Mouse (Mus musculus): ENCODE measurements around the gene Dcun1d3. TPM values are rescaled to one million over a fixed set of nuclear protein-coding genes. Genes with fewer than 3 reads are reported as not detected.

Gene Dcun1d3
- polyA plus RNA-seq (2012; rRNA removed; ENCODE audit: low replicate concordance): 7.0 and 13.7 TPM in 2 replicates

GRCm38 (mm10) chr7:119895639-119896512 is at the start of gene Dcun1d3, which contains the start of gene Lyrm1:
TSS of gene Dcun1d3 (minus strand) at chr7:119896298.
TSS of gene Lyrm1 (plus strand) at chr7:119895861.

Other genes starting within 250 kb of the Dcun1d3 start
- not detected in 2 replicates for gene Acsm4, start 206.3 kb downstream of the Dcun1d3 start, polyA plus RNA-seq (2012; rRNA removed; ENCODE audit: low replicate concordance)
- gene Thumpd1, start 175.5 kb downstream of the Dcun1d3 start, polyA plus RNA-seq (2012; rRNA removed; ENCODE audit: low replicate concordance): 14.3 and 17.8 TPM in 2 replicates
- 6.8 and 14.8 TPM in 2 replicates for gene Acsm3, start 135.4 kb downstream of the Dcun1d3 start, polyA plus RNA-seq (2012; rRNA removed; ENCODE audit: low replicate concordance)
- 5.0 and 6.8 TPM in 2 replicates for gene Rexo5, start 102.3 kb downstream of the Dcun1d3 start, polyA plus RNA-seq (2012; rRNA removed; ENCODE audit: low replicate concordance)
- gene Eri2, start 102.2 kb downstream of the Dcun1d3 start, polyA plus RNA-seq (2012; rRNA removed; ENCODE audit: low replicate concordance): 2.1 and 3.3 TPM in 2 replicates
- 2.0 and 5.2 TPM in 2 replicates for gene Lyrm1, start 437 bp downstream of the Dcun1d3 start, polyA plus RNA-seq (2012; rRNA removed; ENCODE audit: low replicate concordance)
- gene Dnah3, start 199.0 kb upstream of the Dcun1d3 start, polyA plus RNA-seq (2012; rRNA removed; ENCODE audit: low replicate concordance): 0.04 and 0.09 TPM in 2 replicates
- gene Tmem159, start 206.1 kb upstream of the Dcun1d3 start, polyA plus RNA-seq (2012; rRNA removed; ENCODE audit: low replicate concordance): 30.8 and 42.7 TPM in 2 replicates
- not detected in 2 replicates for gene Zp2, start 249.0 kb upstream of the Dcun1d3 start, polyA plus RNA-seq (2012; rRNA removed; ENCODE audit: low replicate concordance)